Mouse (Mus musculus) lung, postnatal 36 days (tissue): ENCODE data around the gene Zfp57.
A peak's percentile ranks its signal among the peaks of the same experiment; 100 is the strongest.
"Not testable (repeated sequence)": the region's sequence is repeated elsewhere in the genome, so short reads cannot be mapped to it uniquely, and the experiment has no call there.

Experiments
- DNase-seq: peaks from one replicate; pipeline ENCODE4 v3.0.0; 2022; ENCODE audit warnings: mixed read lengths

The Zfp57 gene

GRCm38 (mm10) chr17:37000863-37001262, at the start of gene Zfp57:
Gene Zfp57 (plus strand): TSS chr17:37001163.
- DNase-seq: no peak

- no peak for DNase-seq
Measured at GRCm38 (mm10) chr17:36952631-36953030, 48.3 kb upstream of the Zfp57 start.

- DNase-seq: peak; percentile 39
Measured at GRCm38 (mm10) chr17:36953062-36953461, 47.9 kb upstream of the Zfp57 start.

- peak; percentile 97 for DNase-seq
Measured at GRCm38 (mm10) chr17:36957999-36958743, 42.8 kb upstream of the Zfp57 start, which contains the start of the genes Znrd1 and Znrd1as. Gene Znrd1 (minus strand): TSS chr17:36958559. Gene Znrd1as (plus strand): TSS chr17:36958592.

GRCm38 (mm10) chr17:36958884-36959283, 42.1 kb upstream of the Zfp57 start:
- no peak for DNase-seq

GRCm38 (mm10) chr17:36961125-36961524, 39.8 kb upstream of the Zfp57 start:
- DNase-seq: no peak

GRCm38 (mm10) chr17:36966875-36967274, 34.1 kb upstream of the Zfp57 start:
- no peak for DNase-seq

GRCm38 (mm10) chr17:36970316-36970890, 30.6 kb upstream of the Zfp57 start:
- DNase-seq: no peak

GRCm38 (mm10) chr17:36971172-36971850, 29.7 kb upstream of the Zfp57 start:
- no peak for DNase-seq

GRCm38 (mm10) chr17:36972791-36973190, 28.2 kb upstream of the Zfp57 start:
- peak; percentile 33 for DNase-seq

GRCm38 (mm10) chr17:36973271-36973787, 27.6 kb upstream of the Zfp57 start:
- DNase-seq: no peak

- no peak for DNase-seq
Measured at GRCm38 (mm10) chr17:36981221-36981813, 19.6 kb upstream of the Zfp57 start, which contains the start of gene 2410137M14Rik. Gene 2410137M14Rik (minus strand): TSS chr17:36981237.

- no peak for DNase-seq
Measured at GRCm38 (mm10) chr17:36981845-36982244, 19.1 kb upstream of the Zfp57 start.

- DNase-seq: peak; percentile 58
Measured at GRCm38 (mm10) chr17:36982253-36983155, 18.5 kb upstream of the Zfp57 start.

- no peak for DNase-seq
Measured at GRCm38 (mm10) chr17:36988475-36988874, 12.5 kb upstream of the Zfp57 start.

- no peak for DNase-seq
Measured at GRCm38 (mm10) chr17:36989437-36989836, 11.5 kb upstream of the Zfp57 start, which contains the start of gene H2-M5. Gene H2-M5 (minus strand): TSS chr17:36989537.

- DNase-seq: not testable (repeated sequence)
Measured at GRCm38 (mm10) chr17:36990630-36991029, 10.3 kb upstream of the Zfp57 start.

- no peak for DNase-seq
Measured at GRCm38 (mm10) chr17:36992336-36993104, 8.4 kb upstream of the Zfp57 start.

GRCm38 (mm10) chr17:36993770-36994325, 7.1 kb upstream of the Zfp57 start:
- no peak for DNase-seq

- DNase-seq: no peak
Measured at GRCm38 (mm10) chr17:36994528-36994927, 6.4 kb upstream of the Zfp57 start.

GRCm38 (mm10) chr17:36995448-36995847, 5.5 kb upstream of the Zfp57 start:
- no peak for DNase-seq
